14 mouse cellular contexts compared by ENCODE assay signal in the genomic region with DNA sequence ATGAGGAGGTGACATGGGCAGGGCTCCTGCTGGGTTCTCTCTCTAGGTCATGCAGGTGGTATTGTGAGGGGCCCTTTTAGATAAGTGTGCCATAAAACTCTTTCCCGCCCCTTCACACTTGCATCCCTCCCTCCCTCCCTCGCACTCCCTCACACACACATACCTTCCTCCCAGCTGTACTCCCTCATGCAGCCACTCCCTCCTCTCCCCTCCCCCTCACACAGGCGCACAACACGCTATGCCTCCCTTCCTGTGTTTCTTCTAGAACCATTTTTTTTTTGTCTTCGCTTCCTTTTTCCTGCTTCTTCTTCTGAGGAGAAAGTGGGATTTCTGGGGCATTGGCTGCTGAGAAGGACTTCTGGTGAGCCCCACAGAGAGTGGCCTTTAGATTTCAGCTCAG. TPM values are rescaled to one million over a fixed set of nuclear protein-coding genes. Genes with fewer than 3 reads are reported as not detected.
DNase-seq lines count a peak whose midpoint lies in the region; ATAC-seq and TF ChIP-seq lines count a peak whose summit lies in the region.
"Had no signal": no experiment of that assay in that cellular context is flagged by ENCODE, and none has a peak within 500 bp of the region (broad histone marks: within the 10 kb centered on the region; RNA-seq: fewer than 3 reads in every experiment).

No protein-coding gene starts in this region.

- peaks cover 0 to 10% of the 10 kb centered on the region in 2 experiments; a peak in 3 of 4 replicates for H3K4me1 ChIP-seq in ES-E14 (ENCODE audit: control insufficient read depth in 2 of 2, insufficient read depth in 2 of 2, low read length in 2 of 2, poor library complexity in 1 of 2)
- H3K4me1 ChIP-seq in liver, embryonic 13.5 days (replicated peaks) = peaks cover 12% of the 10 kb centered on the region
- H3K4me1 ChIP-seq in forebrain, embryonic 11.5 days (replicated peaks; ENCODE audit: control insufficient read depth, insufficient read depth, low read length) = 0 out of 2 replicates have a peak, but pooled peaks cover 2% of the 10 kb centered on the region
- H3K4me1 ChIP-seq: forebrain, embryonic 15.5 days had no signal

- H3K4me2 ChIP-seq in liver, embryonic 13.5 days = no peak overlapping the region
- H3K4me2 ChIP-seq in forebrain, embryonic 11.5 days (ENCODE audit: low read depth, low read length, severe bottlenecking) = no peak overlapping the region
- H3K4me2 ChIP-seq: forebrain, embryonic 15.5 days; hindbrain, embryonic 12.5 days had no signal

- in situ Hi-C loops in ES-E14 (cut with MboI; ENCODE audit: low sequenced_read_pairs in 2 of 2, unreplicated experiment in 2 of 2) = no loop called here

- 39% methylated on average over 5 of the region's 5 CpGs for WGBS in liver, embryonic 13.5 days (ENCODE audit: insufficient replicate concordance)
- 62% methylated on average over 5 of the region's 5 CpGs for WGBS in forebrain, embryonic 11.5 days

- ATAC-seq in CD4-positive, CD25-positive, alpha-beta regulatory T cell, adult 4 months = no peak
- 0 out of 2 replicates have a peak, but pooled peaks have one; percentile 36 for ATAC-seq in liver, embryonic 13.5 days (ENCODE audit: low read depth)
- no peak for ATAC-seq in forebrain, embryonic 11.5 days (replicated peaks; ENCODE audit: low FRiP score)
- ATAC-seq: forebrain, embryonic 15.5 days had no signal

- H3K27ac ChIP-seq in ES-E14 (ENCODE audit: insufficient read depth, low read depth, low read length, poor library complexity, severe bottlenecking) = peak overlapping the region; percentile 89
- no peak overlapping the region for H3K27ac ChIP-seq in liver, embryonic 13.5 days
- H3K27ac ChIP-seq in forebrain, embryonic 11.5 days (ENCODE audit: low read depth, low read length) = no peak overlapping the region
- H3K27ac ChIP-seq: forebrain, embryonic 15.5 days; hindbrain, embryonic 12.5 days; layer of hippocampus, adult 2 months had no signal

- H3K9ac ChIP-seq in ES-E14 (ENCODE audit: insufficient read depth, low read depth, low read length, poor library complexity, severe bottlenecking) = peak overlapping the region; percentile 55; the same call in 1 of the 2 replicates
- no peak overlapping the region for H3K9ac ChIP-seq in liver, embryonic 13.5 days
- H3K9ac ChIP-seq in forebrain, embryonic 11.5 days (ENCODE audit: low read length) = no peak overlapping the region
- H3K9ac ChIP-seq: forebrain, embryonic 15.5 days; hindbrain, embryonic 12.5 days had no signal

- peaks cover 4% of the 10 kb centered on the region; the same call in 1 of the 2 replicates for H3K36me3 ChIP-seq in ES-E14 (ENCODE audit: control insufficient read depth, insufficient read depth, low read length, poor library complexity, severe bottlenecking)
- no peaks in the 10 kb centered on the region for H3K36me3 ChIP-seq in liver, embryonic 13.5 days
- H3K36me3 ChIP-seq in forebrain, embryonic 11.5 days (ENCODE audit: control insufficient read depth, insufficient read depth, low read length) = no peaks in the 10 kb centered on the region
- H3K36me3 ChIP-seq: forebrain, embryonic 15.5 days; hindbrain, embryonic 12.5 days had no signal

- DNase-seq in CD4-positive, CD25-positive, alpha-beta regulatory T cell, adult 2 months (ENCODE audit: low read depth, low spot score) = peak; percentile 22
- peak; percentile 42 to 60 for DNase-seq in kidney, postnatal 4 days
- no peak for DNase-seq in kidney, adult 18-20 months
- DNase-seq in ES-E14 (ENCODE audit: low read depth, low spot score) = no peak
- no peak for DNase-seq in liver, embryonic 13.5 days
- DNase-seq in adrenal gland, postnatal 10 days = no peak
- DNase-seq in forebrain, embryonic 11.5 days (ENCODE audit: low spot score) = no peak
- DNase-seq: adrenal gland, postnatal 36 days; cerebellum, adult 8-10 months; gastrocnemius, postnatal 25 days had no signal

- H3K4me3 ChIP-seq in ES-E14 (ENCODE audit: insufficient read depth in 1 of 2, low read depth in 1 of 2, low read length in 2 of 2, poor library complexity in 1 of 2, severe bottlenecking in 1 of 2) = 0 out of 4 replicates have a peak overlapping the region, but pooled peaks of 1 of the 2 experiments have one; percentile 52
- H3K4me3 ChIP-seq in liver, embryonic 13.5 days (replicated peaks) = no peak overlapping the region
- no peak overlapping the region for H3K4me3 ChIP-seq in forebrain, embryonic 11.5 days (ENCODE audit: low read depth, low read length)
- H3K4me3 ChIP-seq: forebrain, embryonic 15.5 days; hindbrain, embryonic 12.5 days; layer of hippocampus, adult 2 months had no signal

- H3K9me3 ChIP-seq in ES-E14 (ENCODE audit: control insufficient read depth, insufficient read depth, low read depth, low read length) = no peaks in the 10 kb centered on the region
- no peaks in the 10 kb centered on the region for H3K9me3 ChIP-seq in liver, embryonic 13.5 days (replicated peaks)
- H3K9me3 ChIP-seq in forebrain, embryonic 11.5 days (ENCODE audit: control insufficient read depth, low read length) = no peaks in the 10 kb centered on the region
- H3K9me3 ChIP-seq: forebrain, embryonic 15.5 days; hindbrain, embryonic 12.5 days had no signal

- no peaks in the 10 kb centered on the region for H3K27me3 ChIP-seq in liver, embryonic 13.5 days
- H3K27me3 ChIP-seq in forebrain, embryonic 11.5 days (ENCODE audit: control insufficient read depth, insufficient read depth, low read length) = no peaks in the 10 kb centered on the region
- H3K27me3 ChIP-seq: forebrain, embryonic 15.5 days; hindbrain, embryonic 12.5 days had no signal

TF ChIP-seq in ES-E14, 5 proteins besides CTCF, POLR2A, EP300 and RAD21:
- TF ChIP-seq CHD2 (IDR thresholded peaks at IDR 0.05; ENCODE audit: low read depth, low read length) (no peak), HCFC1 (IDR thresholded peaks at IDR 0.05; ENCODE audit: borderline replicate concordance, insufficient read depth, low read length) (no peak), MAFK (IDR thresholded peaks at IDR 0.05; ENCODE audit: insufficient read depth, low read depth, low read length) (no peak), ZNF384 (IDR thresholded peaks at IDR 0.05; ENCODE audit: low read depth, low read length) (no peak), ZC3H11A (IDR thresholded peaks at IDR 0.05; ENCODE audit: borderline replicate concordance, low read depth, low read length) (no peak)
TF ChIP-seq in ES-E14: peak in this region for 0.

RNA-seq across cellular contexts. Expression of a gene that starts 45.8 kb away (rescaled TPM):
- 10 to 100 TPM in 1 of 2 experiments, 1 to 10 TPM in 1; 7.3 to 15.2 TPM for polyA plus RNA-seq in CD4-positive, CD25-positive, alpha-beta regulatory T cell, adult 4 months (2017; shearing (Covaris generic))
- 150 and 160 TPM in 2 replicates for total RNA-seq in ES-E14 (2012; rRNA removed)
- 62.4 and 72.7 TPM in 2 replicates for polyA plus RNA-seq in liver, embryonic 13.5 days (2015; fragmentation: Nextera tagmentation; extraction: Ambion mirVana)
- 100 to 1,000 TPM; 113 to 118 TPM for total RNA-seq in adrenal gland, postnatal 10 days (2021)
- polyA plus RNA-seq in forebrain, embryonic 11.5 days (2014; fragmentation: Nextera tagmentation; extraction: Ambion mirVana) = 104 and 110 TPM in 2 replicates

Comparison
In these comparisons a context has a peak if more than half of its experiments do, and no peak if none do; other contexts are left out.
1. DNase-seq: peak in CD4-positive, CD25-positive, alpha-beta regulatory T cell, adult 2 months (single experiment) and kidney, postnatal 4 days (2 of 2); none in kidney, adult 18-20 months (single experiment), ES-E14 (single experiment), liver, embryonic 13.5 days (single experiment), adrenal gland, postnatal 10 days (single experiment) and forebrain, embryonic 11.5 days (single experiment).